Mouse (Mus musculus): ENCODE measurements around the gene Mfsd12. TPM values are rescaled to one million over a fixed set of nuclear protein-coding genes. Genes with fewer than 3 reads are reported as not detected.

Gene Mfsd12
- polyA plus RNA-seq, 1 experiment from 2014 or later, result 14.5 TPM

- H3K4me3 ChIP-seq, result peak within 1 kb of the TSS; percentile 84
- H3K36me3 ChIP-seq, result peaks cover 58% of the 10 kb centered on the region
- H3K4me2 ChIP-seq (replicated peaks), result peak within 1 kb of the TSS; percentile 82
- H3K9ac ChIP-seq, result peak within 1 kb of the TSS; percentile 82
- ATAC-seq (ENCODE audit: insufficient number of reproducible peaks, insufficient read depth, low FRiP score, low TSS enrichment), result peak; percentile 87
- H3K9me3 ChIP-seq, result no peaks in the 10 kb centered on the region
- peaks cover 35% of the 10 kb centered on the region for H3K4me1 ChIP-seq
- H3K27me3 ChIP-seq, result no peaks in the 10 kb centered on the region
- under 1% methylated on average over 68 of the region's 68 CpGs for WGBS
- peak within 1 kb of the TSS; percentile 85 for H3K27ac ChIP-seq
Measured at GRCm38 (mm10) chr10:81320550-81321347, 36.5 kb upstream of the Mfsd12 start, which contains the start of gene Cactin. TSS of gene Cactin (plus strand) at chr10:81321103.

DNA sequence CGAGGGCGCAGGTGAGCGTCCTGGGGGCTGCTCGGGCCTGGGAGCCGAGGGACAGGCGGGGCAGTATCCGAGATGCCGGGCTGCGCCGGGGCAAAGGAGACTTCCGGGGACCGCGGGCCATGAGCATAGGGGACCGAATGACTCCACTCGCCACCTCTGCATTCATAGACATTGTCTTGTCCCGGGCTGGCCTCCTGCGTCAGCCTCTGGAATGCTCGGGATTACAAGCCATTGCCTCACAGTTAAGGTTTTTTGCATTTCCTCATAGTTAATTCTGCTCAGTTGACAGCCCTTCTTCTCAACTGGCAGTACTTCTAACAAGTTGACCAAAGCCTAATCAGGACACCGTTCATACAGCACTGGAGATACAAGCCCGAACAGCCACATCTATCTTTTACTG is 35.9 kb upstream of the Mfsd12 start:
- H3K4me3 ChIP-seq, result peak overlapping the region; percentile 84
- H3K9me3 ChIP-seq, result no peaks in the 10 kb centered on the region
- H3K27me3 ChIP-seq, result no peaks in the 10 kb centered on the region
- no peak for ATAC-seq (ENCODE audit: insufficient number of reproducible peaks, insufficient read depth, low FRiP score, low TSS enrichment)
- peak overlapping the region; percentile 82 for H3K9ac ChIP-seq
- peaks cover 34% of the 10 kb centered on the region for H3K4me1 ChIP-seq
- H3K4me2 ChIP-seq (replicated peaks), result peak overlapping the region; percentile 82
- WGBS, result 4% methylated on average over 20 of the region's 20 CpGs
- H3K27ac ChIP-seq, result peak overlapping the region; percentile 71
- H3K36me3 ChIP-seq, result peaks cover 59% of the 10 kb centered on the region

GRCm38 (mm10) chr10:81322444-81322843 is 34.8 kb upstream of the Mfsd12 start:
- Histone ChIP-seq H3K27me3 (no peaks in the 10 kb centered on the region), H3K4me1 (peaks cover 24% of the 10 kb centered on the region), H3K27ac (no peak overlapping the region), H3K36me3 (peaks cover 67% of the 10 kb centered on the region), H3K9me3 (no peaks in the 10 kb centered on the region), H3K4me3 (0 out of 2 replicates have a peak overlapping the region, but pooled peaks have one; percentile 84), H3K9ac (no peak overlapping the region), H3K4me2 (replicated peaks) (peak overlapping the region; percentile 82)
- 96% methylated on average over 27 of the region's 27 CpGs for WGBS
- ATAC-seq (ENCODE audit: insufficient number of reproducible peaks, insufficient read depth, low FRiP score, low TSS enrichment), result no peak

DNA sequence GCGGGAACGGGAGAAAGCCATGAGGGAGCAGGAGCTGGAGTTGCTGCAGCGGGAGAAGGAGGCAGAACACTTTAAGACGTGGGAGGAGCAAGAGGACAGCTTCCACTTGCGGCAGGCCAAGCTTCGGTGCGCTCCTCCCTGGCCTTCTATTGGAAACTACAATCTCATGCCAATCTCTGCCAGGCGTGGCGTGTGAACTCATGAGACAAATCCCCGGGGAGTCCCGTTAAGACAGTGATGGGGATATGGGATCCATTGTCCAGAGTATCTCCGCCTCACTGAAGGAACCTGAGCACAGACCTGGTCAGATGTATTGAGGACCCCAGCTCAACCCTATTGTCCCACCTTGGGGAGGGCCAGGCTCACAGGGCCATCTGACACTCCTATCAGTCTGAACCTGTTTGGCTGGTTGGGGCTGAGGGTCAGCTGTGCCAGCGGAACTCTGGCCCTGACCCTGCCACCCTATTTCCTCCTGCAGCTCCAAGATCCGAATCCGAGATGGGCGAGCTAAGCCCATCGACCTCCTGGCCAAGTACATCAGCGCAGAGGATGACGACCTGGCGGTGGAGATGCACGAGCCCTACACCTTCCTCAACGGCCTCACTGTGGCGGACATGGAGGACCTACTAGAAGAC is 34.0 kb upstream of the Mfsd12 start:
- ATAC-seq (ENCODE audit: insufficient number of reproducible peaks, insufficient read depth, low FRiP score, low TSS enrichment), result no peak
- no peaks in the 10 kb centered on the region for H3K27me3 ChIP-seq
- WGBS, result 92% methylated on average over 23 of the region's 23 CpGs
- peaks cover 27% of the 10 kb centered on the region for H3K4me1 ChIP-seq
- H3K36me3 ChIP-seq, result peaks cover 62% of the 10 kb centered on the region
- H3K27ac ChIP-seq, result no peak overlapping the region
- H3K4me2 ChIP-seq (replicated peaks), result no peak overlapping the region
- H3K9ac ChIP-seq, result no peak overlapping the region
- no peaks in the 10 kb centered on the region for H3K9me3 ChIP-seq
- H3K4me3 ChIP-seq, result no peak overlapping the region

DNA sequence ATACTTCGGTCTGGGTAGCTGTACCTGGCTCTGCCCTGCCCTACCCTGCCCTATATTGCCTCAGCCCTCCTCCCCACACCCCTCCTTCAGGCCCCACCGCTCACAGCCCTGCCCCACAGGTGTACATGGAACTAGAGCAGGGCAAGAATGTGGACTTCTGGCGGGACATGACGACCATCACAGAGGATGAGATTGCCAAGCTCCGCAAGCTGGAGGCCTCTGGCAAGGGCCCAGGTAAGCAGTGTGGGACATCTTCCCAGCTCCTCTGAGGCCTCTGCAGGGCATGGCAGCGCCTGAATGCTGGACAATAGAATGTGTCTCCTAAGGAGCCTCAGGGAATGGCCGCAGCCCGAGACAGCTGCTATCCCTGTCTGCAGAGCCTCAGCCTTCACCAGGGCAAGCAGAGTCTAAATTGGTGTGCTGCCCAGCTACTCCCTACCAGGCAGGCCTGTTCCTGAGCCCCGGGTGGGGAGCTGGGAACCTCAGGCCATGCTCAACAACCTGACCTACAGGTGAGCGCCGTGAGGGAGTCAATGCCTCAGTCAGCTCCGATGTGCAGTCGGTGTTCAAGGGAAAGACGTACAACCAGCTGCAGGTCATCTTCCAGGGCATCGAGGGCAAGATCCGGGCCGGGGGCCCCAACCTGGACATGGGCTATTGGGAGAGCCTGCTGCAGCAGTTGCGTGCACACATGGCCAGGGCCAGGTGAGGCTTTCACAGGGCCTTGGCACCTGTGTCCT is 33.3 kb upstream of the Mfsd12 start:
- no peak overlapping the region for H3K27ac ChIP-seq
- H3K9me3 ChIP-seq, result no peaks in the 10 kb centered on the region
- 96% methylated on average over 18 of the region's 18 CpGs for WGBS
- peaks cover 55% of the 10 kb centered on the region for H3K36me3 ChIP-seq
- no peak overlapping the region for H3K9ac ChIP-seq
- ATAC-seq (ENCODE audit: insufficient number of reproducible peaks, insufficient read depth, low FRiP score, low TSS enrichment), result no peak
- H3K27me3 ChIP-seq, result no peaks in the 10 kb centered on the region
- H3K4me1 ChIP-seq, result peaks cover 26% of the 10 kb centered on the region
- no peak overlapping the region for H3K4me3 ChIP-seq
- H3K4me2 ChIP-seq (replicated peaks), result no peak overlapping the region

GRCm38 (mm10) chr10:81325176-81325575 is 32.1 kb upstream of the Mfsd12 start:
- WGBS, result 93% methylated on average over 21 of the region's 21 CpGs
- Histone ChIP-seq H3K27ac (no peak overlapping the region), H3K36me3 (peaks cover 55% of the 10 kb centered on the region), H3K4me1 (peaks cover 25% of the 10 kb centered on the region), H3K4me3 (no peak overlapping the region), H3K9me3 (no peaks in the 10 kb centered on the region), H3K9ac (no peak overlapping the region), H3K27me3 (no peaks in the 10 kb centered on the region), H3K4me2 (replicated peaks) (no peak overlapping the region)
- no peak for ATAC-seq (ENCODE audit: insufficient number of reproducible peaks, insufficient read depth, low FRiP score, low TSS enrichment)

GRCm38 (mm10) chr10:81325781-81326180 is 31.5 kb upstream of the Mfsd12 start:
- no peak overlapping the region for H3K4me3 ChIP-seq
- no peaks in the 10 kb centered on the region for H3K9me3 ChIP-seq
- H3K36me3 ChIP-seq, result peaks cover 55% of the 10 kb centered on the region
- H3K4me1 ChIP-seq, result peaks cover 25% of the 10 kb centered on the region
- H3K27me3 ChIP-seq, result no peaks in the 10 kb centered on the region
- WGBS, result 94% methylated on average over 18 of the region's 18 CpGs
- peak overlapping the region; percentile 30; the same call in 1 of the 2 replicates for H3K27ac ChIP-seq
- H3K9ac ChIP-seq, result no peak overlapping the region
- no peak overlapping the region for H3K4me2 ChIP-seq (replicated peaks)
- ATAC-seq (ENCODE audit: insufficient number of reproducible peaks, insufficient read depth, low FRiP score, low TSS enrichment), result no peak

DNA sequence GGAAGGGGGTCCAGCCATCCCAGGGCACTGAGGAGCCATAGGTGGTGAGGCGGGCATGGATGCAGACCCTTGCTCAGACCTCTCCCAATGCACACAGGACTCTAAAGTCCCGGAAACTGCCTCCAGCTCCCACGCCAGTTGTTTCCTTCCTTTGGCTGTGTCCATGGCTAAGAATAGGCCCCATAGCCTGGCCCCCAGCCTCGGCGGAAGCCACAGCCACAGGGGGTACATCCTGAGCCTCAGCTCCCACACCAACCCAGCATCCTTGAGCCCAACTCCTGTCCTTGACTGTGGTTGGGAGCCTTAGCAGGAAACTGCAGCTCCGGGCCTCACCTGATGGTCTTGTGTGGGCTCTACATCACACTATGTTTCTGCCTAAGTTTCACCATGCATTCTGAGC is 30.4 kb upstream of the Mfsd12 start:
- no peaks in the 10 kb centered on the region for H3K9me3 ChIP-seq
- H3K4me2 ChIP-seq (replicated peaks), result no peak overlapping the region
- H3K36me3 ChIP-seq, result peaks cover 55% of the 10 kb centered on the region
- peaks cover 5% of the 10 kb centered on the region; the same call in 1 of the 2 replicates for H3K27me3 ChIP-seq
- 75% methylated on average over 6 of the region's 6 CpGs for WGBS
- no peak for ATAC-seq (ENCODE audit: insufficient number of reproducible peaks, insufficient read depth, low FRiP score, low TSS enrichment)
- no peak overlapping the region for H3K27ac ChIP-seq
- peaks cover 22% of the 10 kb centered on the region for H3K4me1 ChIP-seq
- H3K9ac ChIP-seq, result peak overlapping the region; percentile 12; the same call in 1 of the 2 replicates
- H3K4me3 ChIP-seq, result no peak overlapping the region

DNA sequence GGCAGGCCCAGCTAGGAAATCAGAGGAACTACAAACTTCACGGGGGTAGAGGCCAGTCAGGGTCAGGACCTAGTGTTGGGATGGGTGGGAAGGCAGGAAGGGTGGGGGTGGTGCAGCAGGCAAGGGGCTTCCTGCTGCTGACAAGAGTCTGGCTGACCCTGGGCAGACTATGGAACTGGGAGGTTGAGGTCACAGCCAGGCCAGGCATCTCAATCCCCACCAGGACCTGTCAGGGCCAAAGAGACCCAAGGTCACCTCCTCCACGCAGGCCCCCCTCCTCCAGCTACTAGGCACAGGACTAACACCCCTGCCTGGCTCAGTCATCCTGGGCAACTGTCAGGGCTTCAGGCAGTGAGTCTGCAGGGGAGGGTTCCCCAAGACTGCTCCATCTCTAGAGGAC is 29.3 kb upstream of the Mfsd12 start:
- H3K4me2 ChIP-seq (replicated peaks), result no peak overlapping the region
- peaks cover 16% of the 10 kb centered on the region for H3K27me3 ChIP-seq
- no peaks in the 10 kb centered on the region for H3K9me3 ChIP-seq
- WGBS, result 29% methylated on average over 2 of the region's 2 CpGs
- no peak for ATAC-seq (ENCODE audit: insufficient number of reproducible peaks, insufficient read depth, low FRiP score, low TSS enrichment)
- H3K36me3 ChIP-seq, result peaks cover 47% of the 10 kb centered on the region
- peak overlapping the region; percentile 36; the same call in 1 of the 2 replicates for H3K27ac ChIP-seq
- peaks cover 19% of the 10 kb centered on the region for H3K4me1 ChIP-seq
- H3K9ac ChIP-seq, result no peak overlapping the region
- no peak overlapping the region for H3K4me3 ChIP-seq

- ATAC-seq (ENCODE audit: insufficient number of reproducible peaks, insufficient read depth, low FRiP score, low TSS enrichment), result no peak
- Histone ChIP-seq H3K9me3 (no peaks in the 10 kb centered on the region), H3K4me3 (no peak within 1 kb of the TSS), H3K27ac (peak within 1 kb of the TSS; percentile 78), H3K9ac (peak within 1 kb of the TSS; percentile 27; the same call in 1 of the 2 replicates), H3K4me2 (replicated peaks) (no peak within 1 kb of the TSS), H3K27me3 (peaks cover 20% of the 10 kb centered on the region), H3K4me1 (peaks cover 19% of the 10 kb centered on the region), H3K36me3 (peaks cover 43% of the 10 kb centered on the region)
- WGBS, result 14% methylated on average over 10 of the region's 10 CpGs
Measured at GRCm38 (mm10) chr10:81328386-81328785, 28.9 kb upstream of the Mfsd12 start, which contains the start of gene Tbxa2r. TSS of gene Tbxa2r (plus strand) at chr10:81328731.

- Histone ChIP-seq H3K4me1 (peaks cover 19% of the 10 kb centered on the region), H3K9me3 (no peaks in the 10 kb centered on the region), H3K27me3 (peaks cover 25% of the 10 kb centered on the region), H3K27ac (peak overlapping the region; percentile 78), H3K4me2 (replicated peaks) (no peak overlapping the region), H3K36me3 (peaks cover 33% of the 10 kb centered on the region), H3K4me3 (no peak overlapping the region), H3K9ac (no peak overlapping the region; the same call in 1 of the 2 replicates)
- WGBS, result 65% methylated on average over 10 of the region's 10 CpGs
- ATAC-seq (ENCODE audit: insufficient number of reproducible peaks, insufficient read depth, low FRiP score, low TSS enrichment), result no peak
Measured at GRCm38 (mm10) chr10:81329194-81329975, 27.9 kb upstream of the Mfsd12 start.

Measured in embryonic facial prominence, embryonic 12.5 days (tissue).